Mouse (Mus musculus): Measurements from ENCODE around the gene Cep250. TPM values are rescaled to one million over a fixed set of nuclear protein-coding genes. Genes with fewer than 3 reads are reported as not detected.
A peak's percentile ranks its signal among the peaks of the same experiment; 100 is the strongest.

The Cep250 gene
- total RNA-seq, 2 experiments from 2014 or later: 19.0 to 21.0 TPM

DNA sequence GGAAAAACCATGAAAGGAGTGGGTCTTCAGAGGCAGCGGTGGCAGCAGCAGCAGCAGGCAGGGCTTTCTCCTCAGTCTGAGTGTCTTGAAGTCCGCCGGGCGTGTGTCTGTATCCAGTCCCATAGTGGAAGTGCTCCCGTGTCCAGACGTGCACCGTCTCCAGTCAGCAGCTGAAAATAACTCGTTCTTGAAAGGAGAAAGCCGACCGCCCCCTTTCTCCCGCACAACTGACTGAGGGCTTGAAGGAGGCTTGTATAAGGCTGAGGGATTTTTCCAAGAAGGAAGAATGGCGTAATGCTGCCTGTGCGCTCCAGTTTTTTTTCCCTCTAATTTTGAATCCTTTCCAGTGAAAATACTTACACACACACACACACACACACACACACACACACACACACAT is 11.1 kb upstream of the Cep250 start, which contains the start of gene Gdf5:
Gene Gdf5 (minus strand): TSS at position 244 of the 400 bp plus-strand sequence.
- no peak for DNase-seq (ENCODE audit: low spot score in 2 of 2)
- no peak within 1 kb of the TSS for H3K4me3 ChIP-seq
- no peak for TF ChIP-seq CTCF (conservative IDR thresholded peaks at IDR 0.05)
- no peak within 1 kb of the TSS for H3K27ac ChIP-seq

- Histone ChIP-seq H3K4me3 (no peak overlapping the region), H3K27ac (no peak overlapping the region)
- no peak for TF ChIP-seq CTCF (conservative IDR thresholded peaks at IDR 0.05)
- DNase-seq (ENCODE audit: low spot score in 2 of 2): no peak
Observed at GRCm38 (mm10) chr2:155945580-155945979, 10.7 kb upstream of the Cep250 start.

DNA sequence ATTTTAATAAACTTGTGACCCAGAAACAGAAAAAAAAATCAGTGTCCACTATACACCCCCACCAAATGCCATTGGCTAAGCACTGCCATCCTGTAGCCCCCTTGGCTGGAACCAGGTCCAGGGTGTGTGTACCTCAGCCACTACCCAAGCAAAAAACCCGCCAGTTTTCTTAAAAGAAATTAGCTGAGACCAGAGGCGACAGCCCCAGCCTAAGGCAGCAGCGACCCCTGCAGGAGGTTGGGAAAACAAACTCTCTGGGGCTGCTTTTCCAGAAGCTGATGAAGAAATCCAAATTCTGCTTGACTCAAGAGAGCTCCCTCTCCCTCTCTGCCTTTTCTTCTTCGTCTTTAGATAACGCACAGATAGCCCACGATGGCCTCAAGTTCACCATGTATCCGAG is 10.2 kb upstream of the Cep250 start:
- H3K4me3 ChIP-seq: no peak overlapping the region
- TF ChIP-seq CTCF (conservative IDR thresholded peaks at IDR 0.05): peak; percentile 94

GRCm38 (mm10) chr2:155946499-155946898 is 9.8 kb upstream of the Cep250 start:
- no peak for DNase-seq (ENCODE audit: low spot score in 2 of 2)
- TF ChIP-seq CTCF (conservative IDR thresholded peaks at IDR 0.05): no peak
- no peak overlapping the region for H3K27ac ChIP-seq
- H3K4me3 ChIP-seq: no peak overlapping the region

More for the DNA sequence above, 10.2 kb upstream of the Cep250 start:
- no peak overlapping the region for H3K27ac ChIP-seq
- DNase-seq (ENCODE audit: low spot score in 2 of 2): peak; percentile 44 to 78

- TF ChIP-seq CTCF (conservative IDR thresholded peaks at IDR 0.05): no peak
- no peak for DNase-seq (ENCODE audit: low spot score in 2 of 2)
- Histone ChIP-seq H3K4me3 (no peak overlapping the region), H3K27ac (no peak overlapping the region)
Observed at GRCm38 (mm10) chr2:155947390-155948002, 8.8 kb upstream of the Cep250 start.

DNA sequence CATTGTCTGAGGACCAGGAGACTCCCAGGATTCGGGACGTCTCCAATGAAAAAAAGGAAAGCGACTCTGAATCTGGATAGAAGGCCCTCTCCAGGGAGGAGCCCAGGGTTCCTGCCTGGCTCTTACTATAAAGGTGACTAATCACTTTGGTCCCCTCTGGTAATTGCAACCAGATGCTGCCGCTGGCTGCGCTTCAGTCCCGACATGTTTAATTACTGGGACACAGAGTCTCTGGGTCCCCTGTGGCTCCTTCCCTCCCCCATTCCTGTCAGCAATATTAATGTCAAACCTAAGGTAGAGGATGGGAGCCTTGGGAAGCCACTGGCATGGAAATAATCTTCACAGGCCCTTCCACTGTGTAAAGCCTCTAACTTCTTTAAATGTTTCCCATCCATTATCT is 6.9 kb upstream of the Cep250 start:
- DNase-seq (ENCODE audit: low spot score in 2 of 2): no peak
- no peak overlapping the region for H3K27ac ChIP-seq

GRCm38 (mm10) chr2:155952006-155952405 is 4.3 kb upstream of the Cep250 start:
- DNase-seq (ENCODE audit: low spot score in 2 of 2): peak in 1 of 2 experiments; percentile 63
- TF ChIP-seq CTCF (conservative IDR thresholded peaks at IDR 0.05): peak; percentile 81

More for the DNA sequence above, 6.9 kb upstream of the Cep250 start:
- no peak overlapping the region for H3K4me3 ChIP-seq
- no peak for TF ChIP-seq CTCF (conservative IDR thresholded peaks at IDR 0.05)

DNA sequence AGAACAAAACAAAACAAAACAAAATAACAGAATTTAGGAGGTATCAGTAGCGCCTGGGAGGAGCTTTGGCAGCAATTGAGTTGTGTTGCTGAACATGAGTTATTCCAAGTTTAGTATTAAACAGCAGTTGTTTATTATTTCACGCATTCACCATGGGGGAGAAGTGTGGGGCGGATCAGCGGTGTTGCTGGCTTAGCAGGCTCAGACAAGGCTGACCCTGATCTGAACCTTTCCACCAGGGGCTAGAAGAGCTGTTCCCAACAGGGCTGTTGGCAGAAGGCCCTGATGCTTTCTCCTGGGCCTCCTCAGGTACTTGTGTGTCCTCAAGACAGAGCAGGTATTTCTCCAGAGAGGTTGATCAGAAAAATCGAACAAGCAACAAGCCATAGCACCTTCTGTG is 3.7 kb downstream of the Cep250 start:
- H3K4me3 ChIP-seq: no peak overlapping the region
- DNase-seq (ENCODE audit: low spot score in 2 of 2): no peak
- TF ChIP-seq CTCF (conservative IDR thresholded peaks at IDR 0.05): no peak
- no peak overlapping the region for H3K27ac ChIP-seq

More at GRCm38 (mm10) chr2:155952006-155952405, 4.3 kb upstream of the Cep250 start:
- H3K27ac ChIP-seq: no peak overlapping the region
- H3K4me3 ChIP-seq: no peak overlapping the region

DNA sequence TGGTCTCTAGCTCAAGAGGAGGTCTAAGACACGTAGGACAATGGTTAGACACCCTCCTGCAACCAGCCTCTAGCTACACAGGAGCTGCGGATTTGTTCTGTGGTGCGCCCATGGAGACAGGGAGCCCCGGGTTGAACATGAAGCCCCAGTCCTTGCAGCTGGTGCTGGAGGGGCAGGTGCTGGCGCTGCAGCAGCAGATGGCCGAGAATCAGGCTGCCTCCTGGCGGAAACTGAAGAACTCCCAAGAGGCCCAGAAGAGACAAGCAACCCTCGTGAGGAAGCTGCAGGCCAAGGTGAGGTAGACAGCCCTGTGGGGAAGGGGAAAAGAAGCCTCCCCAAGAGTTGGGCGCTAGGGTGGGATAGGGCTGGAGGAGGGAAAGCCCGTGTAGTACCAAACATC is 5.6 kb downstream of the Cep250 start:
- Histone ChIP-seq H3K27ac (no peak overlapping the region), H3K4me3 (no peak overlapping the region)
- TF ChIP-seq CTCF (conservative IDR thresholded peaks at IDR 0.05): no peak
- DNase-seq (ENCODE audit: low spot score in 2 of 2): no peak

DNA sequence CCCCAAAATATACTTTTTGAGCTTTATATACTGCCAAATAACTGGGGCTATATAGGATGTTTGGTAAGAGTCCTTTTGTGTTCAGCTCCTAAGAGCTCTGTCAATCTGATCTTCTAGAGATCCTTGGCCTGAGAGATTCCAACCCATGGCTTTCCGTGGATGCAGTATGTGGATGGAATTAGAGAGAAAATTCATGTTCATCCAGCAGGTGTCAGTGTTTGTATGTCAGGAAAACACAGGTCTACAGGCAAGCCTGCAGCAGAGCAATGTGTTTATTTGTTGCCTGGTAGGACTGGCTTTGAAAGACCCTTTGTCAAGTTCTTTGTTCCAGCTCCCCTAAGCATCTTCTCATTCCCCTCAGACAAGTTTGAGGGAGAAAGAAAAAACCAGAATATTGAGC is 6.7 kb downstream of the Cep250 start:
- Histone ChIP-seq H3K27ac (peak overlapping the region; percentile 63; the same call in 1 of the 2 replicates), H3K4me3 (no peak overlapping the region)
- peak; percentile 82 for TF ChIP-seq CTCF (conservative IDR thresholded peaks at IDR 0.05)
- DNase-seq (ENCODE audit: low spot score in 2 of 2): peak in 1 of 2 experiments; percentile 65

- Histone ChIP-seq H3K4me3 (no peak overlapping the region), H3K27ac (peak overlapping the region; percentile 76; the same call in 1 of the 2 replicates)
- no peak for DNase-seq (ENCODE audit: low spot score in 2 of 2)
- TF ChIP-seq CTCF (conservative IDR thresholded peaks at IDR 0.05): no peak
Observed at GRCm38 (mm10) chr2:155973348-155973747, 17.1 kb downstream of the Cep250 start.

- DNase-seq (ENCODE audit: low spot score in 2 of 2): no peak
- H3K27ac ChIP-seq: peak overlapping the region; percentile 76
- peak; percentile 39 for TF ChIP-seq CTCF (conservative IDR thresholded peaks at IDR 0.05)
- H3K4me3 ChIP-seq: no peak overlapping the region
Observed at GRCm38 (mm10) chr2:155974087-155974731, 18.0 kb downstream of the Cep250 start.

GRCm38 (mm10) chr2:155979328-155979991 is 23.2 kb downstream of the Cep250 start:
- no peak for DNase-seq (ENCODE audit: low spot score in 2 of 2)
- H3K4me3 ChIP-seq: no peak overlapping the region
- no peak for TF ChIP-seq CTCF (conservative IDR thresholded peaks at IDR 0.05)
- no peak overlapping the region for H3K27ac ChIP-seq

All from layer of hippocampus, adult 2 months (tissue).